Mouse (Mus musculus) megakaryocyte-erythroid progenitor cell, adult 5-6 weeks (primary cell): ENCODE data around the gene Sf3b4. TPM values are rescaled to one million over a fixed set of nuclear protein-coding genes. Genes with fewer than 3 reads are reported as not detected.
"Not testable (repeated sequence)": the region's sequence is repeated elsewhere in the genome, so short reads cannot be mapped to it uniquely, and the experiment has no call there.

Experiments used
- ATAC-seq: replicated peaks from 2 replicates; pipeline ENCODE4 v1.8.0; 2016; ENCODE audit warnings: mild to moderate bottlenecking, inconsistent platforms; ENCODE audit not compliant: severe bottlenecking, poor library complexity, low FRiP score, low TSS enrichment
- total RNA-seq, 2 experiments: library from RNA; stranded (forward) in 1 of 2; stranded (reverse) in 1 of 2; fragments of 200-1000, 215-1000 nt in 1 of 2; fragments of >200 nt in 1 of 2; fragmentation: Nextera tagmentation in 1 of 2; gene quantifications; 2 replicates each; pipeline ENCODE4 v1.2.3; 2014 to 2017

Gene Sf3b4
- total RNA-seq, 2 experiments from 2014 or later: 36.9 to 173 TPM

DNA sequence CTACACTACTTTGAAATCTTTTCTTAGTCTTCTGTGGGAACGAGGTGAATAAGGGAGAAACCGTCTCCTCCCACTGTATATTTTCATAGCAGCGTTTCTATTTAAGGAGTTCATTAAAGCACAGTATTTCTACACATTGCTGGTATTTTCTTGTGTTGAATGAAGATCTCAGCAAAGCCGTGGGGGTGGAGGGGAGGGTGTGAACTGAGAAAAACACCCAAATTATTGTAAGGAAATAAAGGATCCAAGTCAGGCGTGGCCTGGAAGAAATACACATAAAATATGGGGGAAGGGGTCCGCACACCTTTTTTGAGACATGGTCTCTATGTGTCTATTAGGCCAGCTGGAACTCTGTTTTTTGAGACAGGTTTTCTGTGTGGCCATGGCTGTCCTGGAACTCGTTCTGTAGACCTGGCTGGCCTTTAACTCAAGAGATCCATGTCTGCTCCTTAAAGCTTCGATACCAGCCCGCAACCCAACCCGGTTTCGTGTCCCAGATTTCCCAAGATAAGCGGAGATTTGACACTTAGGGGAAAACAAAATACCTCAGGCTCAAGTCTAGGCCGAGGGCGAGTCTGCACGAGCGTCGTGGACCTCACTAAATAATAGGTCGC lies 442 bp upstream of the Sf3b4 start:
- ATAC-seq: no peak

DNA sequence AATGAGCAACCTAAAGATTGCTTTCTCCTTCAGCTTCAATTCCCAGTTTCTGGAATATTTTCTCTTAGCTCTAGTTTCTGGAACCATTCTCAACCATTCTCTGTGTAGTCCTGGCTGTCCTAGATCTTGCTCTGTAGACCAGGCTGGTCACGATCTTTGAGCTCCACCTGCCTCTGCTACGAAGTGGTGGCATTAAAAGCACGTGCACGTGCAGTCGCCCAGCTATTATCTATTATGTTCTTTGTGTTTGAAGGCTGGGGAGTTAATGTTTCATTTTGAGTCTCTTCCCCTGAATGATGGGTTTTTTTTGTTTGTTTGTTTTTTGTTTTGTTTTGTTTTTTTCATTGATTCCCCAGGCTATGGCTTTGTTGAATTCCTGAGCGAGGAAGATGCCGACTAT lies 1.1 kb downstream of the Sf3b4 start:
- ATAC-seq: no peak

DNA sequence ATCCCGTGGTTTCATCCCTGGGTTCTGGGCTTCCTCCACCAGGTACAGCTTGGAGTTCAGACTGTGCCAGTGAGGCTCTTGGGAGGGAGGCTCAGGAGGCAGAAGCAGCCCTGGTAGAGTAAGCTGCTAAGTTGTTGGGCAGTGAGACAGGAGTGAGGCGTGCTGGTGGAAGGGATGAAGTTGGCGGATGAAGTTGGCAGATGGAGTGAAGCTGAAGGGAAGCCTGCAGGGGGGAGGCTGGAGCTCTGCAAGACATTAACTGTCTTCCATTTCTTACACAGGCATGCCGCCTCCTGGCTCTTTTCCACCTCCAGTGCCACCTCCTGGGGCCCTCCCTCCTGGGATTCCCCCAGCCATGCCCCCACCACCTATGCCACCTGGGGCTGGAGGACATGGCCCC lies 1.9 kb downstream of the Sf3b4 start:
- ATAC-seq: not testable (repeated sequence)

DNA sequence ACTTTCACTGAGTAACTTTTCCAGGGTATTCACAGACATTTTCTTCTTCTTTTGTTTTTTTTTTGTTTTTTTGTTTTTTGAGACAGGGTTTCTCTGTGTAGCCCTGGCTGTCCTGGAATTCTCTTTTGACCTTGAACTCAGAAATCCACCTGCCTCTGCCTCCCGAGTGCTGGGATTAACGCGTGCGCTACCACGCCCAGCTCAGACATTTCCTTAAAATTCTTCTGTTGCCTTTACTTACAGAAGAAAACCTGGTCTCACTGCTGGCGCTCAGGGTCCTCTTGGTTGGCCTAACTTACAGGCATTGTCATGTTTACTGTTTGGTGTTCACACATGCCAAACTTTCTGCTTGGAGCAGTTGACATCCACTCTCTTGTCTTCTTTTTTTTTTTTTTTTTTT lies 3.1 kb downstream of the Sf3b4 start:
- ATAC-seq: no peak

DNA sequence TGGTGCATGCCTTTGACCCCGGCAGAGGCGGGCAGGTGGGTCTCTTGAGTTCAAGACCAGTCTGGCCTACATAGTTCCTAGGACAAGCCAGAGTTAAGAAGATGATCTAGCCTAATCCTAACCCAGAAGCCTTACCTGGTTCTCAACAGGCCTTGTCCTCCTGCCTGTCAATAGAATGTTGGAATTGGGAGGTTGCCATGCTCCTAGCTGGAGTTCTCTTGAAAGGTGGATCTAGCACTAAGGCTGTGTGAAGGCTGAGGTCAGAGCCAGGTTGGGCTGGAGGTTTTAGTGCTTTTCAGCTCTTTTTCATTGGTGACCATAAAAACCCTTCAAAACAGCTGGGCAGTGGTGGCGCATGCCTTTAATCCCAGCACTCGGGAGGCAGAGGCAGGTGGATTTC lies 6.3 kb downstream of the Sf3b4 start:
- no peak for ATAC-seq

DNA sequence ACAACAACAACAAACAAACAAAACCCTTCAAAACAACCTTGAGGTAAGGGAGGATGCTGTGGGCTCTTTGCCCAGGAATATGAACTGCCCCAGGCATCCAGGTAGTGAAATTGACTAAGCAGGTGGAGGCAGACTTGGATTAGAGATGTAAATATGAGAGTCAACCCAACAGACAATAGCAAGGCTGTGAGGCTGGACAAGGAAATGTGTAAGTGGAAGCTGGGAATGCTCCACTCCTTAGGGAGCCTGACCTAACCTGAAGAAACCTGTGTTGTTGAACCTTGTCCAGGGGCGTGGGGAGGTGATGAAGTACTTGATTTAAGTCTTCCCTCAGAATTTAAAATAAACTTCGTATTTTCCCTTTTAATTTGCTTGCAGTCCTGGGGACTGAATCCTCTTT lies 6.8 kb downstream of the Sf3b4 start:
- ATAC-seq: no peak

DNA sequence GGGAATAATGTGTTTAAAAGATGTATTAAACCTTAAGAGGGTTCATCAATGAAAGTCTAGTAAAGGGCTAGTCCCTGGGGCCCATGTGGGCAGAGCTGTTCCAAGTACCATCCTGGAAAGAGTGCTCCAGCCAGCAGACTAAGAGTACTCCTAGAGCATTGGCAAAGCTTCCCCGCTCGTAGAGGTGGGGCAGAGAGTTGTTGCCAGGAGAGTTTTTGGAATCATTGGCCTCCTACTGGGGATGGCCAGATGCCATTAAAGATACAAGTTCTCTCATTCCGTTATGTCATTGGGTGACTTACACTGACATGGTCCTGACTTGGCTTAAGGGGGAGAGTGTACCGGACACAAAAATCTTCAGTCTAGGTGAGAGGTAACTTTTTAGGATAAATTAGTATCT lies 7.4 kb downstream of the Sf3b4 start:
- no peak for ATAC-seq

DNA sequence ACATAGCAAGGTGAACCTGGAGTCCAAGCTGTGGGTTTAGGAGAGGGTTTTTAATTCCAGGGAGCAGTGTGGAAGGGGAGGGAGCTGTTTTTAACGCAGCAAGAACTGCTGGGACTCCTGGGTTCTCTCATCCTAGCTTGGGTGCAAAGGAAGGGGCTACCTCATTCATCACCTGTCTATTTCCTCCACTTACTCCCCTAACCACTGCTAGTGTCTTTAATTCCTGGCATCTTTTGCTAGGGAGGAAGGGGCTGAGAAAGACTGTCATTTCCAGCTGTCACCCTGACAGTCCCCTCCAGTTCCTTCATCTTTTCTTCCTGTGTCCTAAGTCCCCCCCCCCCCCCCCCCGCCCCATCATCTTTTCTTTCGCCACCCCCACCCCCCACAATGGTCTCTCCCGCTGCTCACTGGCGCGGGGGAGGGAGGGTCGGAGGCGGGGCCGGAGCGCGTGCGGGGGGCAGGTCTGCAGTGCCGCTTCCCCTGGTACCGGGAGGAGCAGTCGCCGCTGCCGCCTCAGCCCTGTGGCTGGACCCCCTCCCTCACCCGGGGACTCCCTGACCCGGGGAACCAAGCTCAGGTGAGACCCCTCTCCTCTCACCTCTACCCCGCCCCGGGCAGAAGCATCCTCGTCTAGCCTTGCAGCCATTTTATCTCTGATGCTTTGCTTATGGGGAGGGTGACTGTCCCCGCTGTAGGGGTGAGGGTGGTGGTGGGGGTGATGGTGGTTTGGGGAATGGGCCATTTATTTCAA lies 8.8 kb downstream of the Sf3b4 start, which contains the start of gene Sv2a:
Gene Sv2a, plus strand, starts transcription at position 425 of the 751 bp plus-strand sequence.
- peak; percentile 33; the same call in 1 of the 2 replicates for ATAC-seq

DNA sequence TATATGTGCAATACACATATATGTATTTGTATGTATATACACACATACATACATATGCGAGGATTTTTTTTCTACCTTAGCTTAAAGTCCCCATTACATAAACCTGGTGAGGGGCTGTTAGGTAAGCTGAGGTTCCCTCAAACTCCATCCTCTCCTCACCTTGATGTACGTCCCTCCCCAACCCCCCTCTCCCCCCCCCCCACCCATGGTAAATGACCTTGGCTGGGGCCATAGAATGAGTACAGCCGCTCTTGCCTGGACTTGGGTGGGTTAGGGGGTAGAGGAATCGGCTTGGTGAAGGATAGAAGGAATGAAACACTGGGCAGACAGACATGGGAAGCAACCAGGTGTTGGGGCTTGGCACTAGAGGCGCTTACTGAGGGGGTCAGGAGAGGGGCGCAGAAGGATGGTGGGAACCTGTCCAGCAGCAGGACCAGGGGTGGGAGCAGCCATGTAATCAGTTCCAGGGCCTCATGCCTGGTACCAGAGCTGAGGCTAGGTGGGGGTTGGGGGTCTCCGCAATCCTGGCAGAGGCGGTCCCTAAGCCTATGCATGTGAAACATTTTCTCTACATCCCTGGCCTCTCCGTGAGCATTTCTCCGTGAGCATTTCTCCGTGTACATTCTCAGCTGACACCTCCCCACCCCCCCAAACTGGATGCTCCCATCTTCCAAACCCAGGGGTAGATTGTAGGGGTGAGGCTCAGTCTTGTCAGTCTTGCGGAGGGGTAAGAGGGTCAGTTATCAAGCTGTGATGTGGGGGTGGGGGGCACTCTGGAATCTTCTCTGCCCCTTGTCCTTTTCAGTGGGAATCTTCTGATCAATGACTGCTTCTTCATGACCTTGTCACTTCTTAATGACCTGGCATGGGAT lies 9.6 kb downstream of the Sf3b4 start:
- no peak for ATAC-seq

DNA sequence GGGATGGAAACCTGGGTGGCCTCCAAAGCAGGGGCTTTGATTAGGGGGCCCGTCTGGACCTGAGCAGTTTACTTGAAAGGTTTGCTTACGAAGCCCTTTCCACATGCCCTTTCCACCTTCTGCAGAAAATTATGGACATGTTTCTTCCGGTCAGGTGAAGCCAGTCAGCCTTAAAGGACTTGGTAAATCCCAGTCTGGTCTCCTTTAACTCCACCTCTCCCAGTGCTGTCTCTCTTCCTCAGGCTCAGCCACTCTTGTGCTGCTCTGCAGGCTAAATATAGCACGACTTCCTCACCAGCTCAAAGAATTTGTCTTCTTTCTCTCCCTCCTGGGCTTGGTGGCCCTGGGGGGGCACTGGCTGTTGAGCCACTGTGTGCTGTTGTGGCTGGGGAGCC lies 10.2 kb downstream of the Sf3b4 start:
- ATAC-seq: no peak

DNA sequence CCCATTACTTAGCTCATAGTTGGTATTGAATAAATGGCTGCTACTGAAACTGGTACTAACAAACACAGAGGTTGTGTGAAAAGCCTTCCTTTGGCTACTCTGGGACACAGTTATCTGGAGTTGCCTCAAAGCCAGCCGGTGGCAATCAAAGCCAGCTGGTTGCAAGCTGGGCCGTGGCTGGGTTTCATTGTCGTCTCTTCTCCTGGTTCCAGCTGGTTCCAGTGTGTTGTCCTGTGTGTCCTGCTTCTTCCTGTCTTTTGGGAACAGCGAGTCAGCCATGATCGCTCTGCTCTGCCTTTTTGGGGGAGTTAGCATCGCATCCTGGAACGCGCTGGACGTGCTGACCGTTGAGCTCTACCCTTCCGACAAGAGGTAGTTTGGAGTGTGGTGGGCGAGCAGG lies 20.8 kb downstream of the Sf3b4 start:
- no peak for ATAC-seq

DNA sequence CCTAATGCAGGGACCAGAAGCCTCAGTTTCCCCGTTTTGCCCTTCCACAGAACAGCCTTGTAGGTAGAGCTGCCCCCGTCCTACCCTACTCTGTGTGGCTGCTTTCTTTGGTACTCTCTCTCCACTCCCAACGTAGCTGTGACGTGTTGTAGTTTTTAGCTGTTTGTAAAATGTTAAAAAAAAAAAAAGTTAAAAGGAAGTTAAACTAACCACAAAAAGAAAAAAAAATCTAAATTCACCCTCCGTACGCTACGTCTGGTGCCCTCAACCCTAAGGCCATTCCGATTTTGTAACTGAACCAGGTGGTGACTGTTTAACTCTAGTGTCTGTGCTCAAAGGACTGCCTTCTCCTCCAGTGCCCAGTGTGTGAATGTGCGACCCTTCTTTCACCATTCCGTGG lies 22.8 kb downstream of the Sf3b4 start:
- no peak for ATAC-seq

DNA sequence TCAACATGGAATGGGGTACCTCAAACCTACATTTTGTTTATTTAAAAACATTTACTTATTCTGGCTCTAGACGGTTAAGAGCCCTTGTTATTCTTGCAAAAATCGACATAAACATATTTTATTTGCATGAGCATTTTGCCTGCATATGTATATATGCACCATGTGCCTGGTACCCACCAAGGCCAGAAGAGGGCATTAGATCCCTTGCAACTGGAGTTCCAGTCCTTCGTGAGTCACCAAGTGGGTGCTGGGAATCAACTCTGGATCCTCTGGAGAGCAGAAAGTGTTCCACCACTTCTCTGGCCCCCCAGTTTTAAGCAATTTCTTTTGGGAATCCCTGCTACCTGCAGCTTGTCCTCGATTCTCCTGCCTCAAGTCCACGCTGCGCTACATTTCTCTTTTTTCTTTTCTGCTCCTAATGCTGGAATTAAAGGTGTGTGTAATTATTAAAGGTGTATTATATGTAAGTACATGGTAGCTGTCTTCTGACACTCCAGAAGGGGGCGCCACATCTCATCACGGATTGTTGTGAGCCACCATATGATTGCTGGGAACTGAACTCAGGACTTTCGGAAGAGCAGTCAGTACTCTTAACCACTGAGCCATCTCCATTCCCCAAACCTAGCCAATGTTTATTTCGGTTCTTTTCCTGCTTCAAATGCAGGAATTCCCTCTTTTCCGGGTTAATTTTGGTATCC lies 23.6 kb downstream of the Sf3b4 start:
- ATAC-seq: no peak

DNA sequence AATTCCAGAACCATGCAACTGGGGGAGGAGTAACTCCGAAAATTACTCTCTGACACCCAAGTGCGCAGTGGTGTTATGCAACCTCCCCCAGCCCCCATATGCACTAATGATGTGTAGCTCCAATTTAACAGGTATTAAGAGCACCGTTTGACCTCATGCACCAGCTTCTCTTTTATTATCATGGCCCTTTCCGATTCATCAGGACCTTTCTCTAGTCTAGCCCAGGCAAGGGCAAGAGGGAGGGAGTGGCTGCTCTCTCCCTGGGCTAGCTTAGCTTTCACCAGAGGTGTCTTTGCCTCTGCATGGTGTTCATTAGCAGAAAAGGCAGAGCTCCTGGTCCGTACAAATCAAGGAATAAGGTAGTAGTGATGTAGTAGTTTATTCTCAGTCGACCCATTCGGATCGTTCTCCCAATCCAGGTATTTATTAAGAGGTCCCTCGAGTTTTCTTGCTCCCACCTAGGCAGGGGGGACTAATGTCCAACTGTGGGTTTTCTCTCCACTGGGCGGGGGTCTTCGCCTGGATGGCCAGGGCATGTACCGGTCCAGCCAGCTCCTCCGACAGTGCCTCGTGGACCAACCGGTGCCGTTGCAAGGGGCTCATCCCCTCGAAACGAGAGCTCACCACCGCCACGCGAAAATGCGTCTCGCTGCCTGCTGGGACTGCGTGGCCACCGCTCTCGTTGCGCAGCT lies 24.5 kb downstream of the Sf3b4 start:
- ATAC-seq: no peak

DNA sequence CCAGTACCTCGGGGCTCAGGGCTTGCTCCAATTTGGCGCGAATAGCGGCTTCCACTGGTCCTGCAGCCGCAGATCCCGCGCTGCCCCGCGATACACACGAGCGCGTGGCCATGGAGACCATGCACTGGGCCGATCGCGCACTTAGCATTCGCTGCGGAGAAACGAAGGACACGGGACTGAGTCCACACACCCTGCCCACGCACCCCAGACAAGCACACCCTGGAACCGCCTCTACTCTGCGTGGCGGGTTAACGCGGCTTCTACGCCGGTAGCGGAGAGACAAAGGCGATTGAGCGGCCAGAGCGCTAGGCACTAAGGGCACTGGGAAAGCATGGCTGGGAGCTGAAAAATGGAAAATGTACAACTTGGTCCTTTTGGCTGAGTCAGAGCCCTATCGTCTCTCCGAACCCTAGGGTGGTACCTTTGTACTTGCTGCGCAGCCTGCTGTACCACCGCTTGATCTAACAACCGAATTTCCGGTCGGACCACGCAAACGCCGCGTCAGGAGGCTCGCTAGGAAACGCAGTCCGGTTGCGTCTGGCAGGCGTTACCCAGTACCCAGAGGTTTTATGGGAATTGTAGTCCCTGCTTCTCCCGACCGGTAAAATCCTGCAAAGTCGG lies 25.1 kb downstream of the Sf3b4 start:
- peak; percentile 86 for ATAC-seq

DNA sequence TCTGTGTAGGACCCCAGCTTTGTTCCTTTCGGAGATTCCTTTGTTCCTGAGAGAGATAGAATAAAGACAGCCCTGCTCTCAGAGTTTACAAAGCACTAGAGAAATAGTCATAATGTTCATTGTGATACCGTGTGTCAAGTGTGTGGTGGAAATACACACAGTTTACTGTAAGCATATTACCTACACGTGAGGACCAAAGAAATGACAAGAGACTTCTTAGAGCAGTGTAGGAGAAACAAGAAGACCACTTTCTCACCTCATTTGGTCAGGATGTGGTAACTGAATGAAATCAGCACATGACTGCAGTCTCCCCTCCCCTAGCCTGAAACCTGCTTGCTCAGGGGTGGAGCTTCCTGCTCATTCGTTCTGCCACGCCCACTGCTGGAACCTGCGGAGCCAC lies 26.0 kb downstream of the Sf3b4 start:
- peak; percentile 25; the same call in 1 of the 2 replicates for ATAC-seq

DNA sequence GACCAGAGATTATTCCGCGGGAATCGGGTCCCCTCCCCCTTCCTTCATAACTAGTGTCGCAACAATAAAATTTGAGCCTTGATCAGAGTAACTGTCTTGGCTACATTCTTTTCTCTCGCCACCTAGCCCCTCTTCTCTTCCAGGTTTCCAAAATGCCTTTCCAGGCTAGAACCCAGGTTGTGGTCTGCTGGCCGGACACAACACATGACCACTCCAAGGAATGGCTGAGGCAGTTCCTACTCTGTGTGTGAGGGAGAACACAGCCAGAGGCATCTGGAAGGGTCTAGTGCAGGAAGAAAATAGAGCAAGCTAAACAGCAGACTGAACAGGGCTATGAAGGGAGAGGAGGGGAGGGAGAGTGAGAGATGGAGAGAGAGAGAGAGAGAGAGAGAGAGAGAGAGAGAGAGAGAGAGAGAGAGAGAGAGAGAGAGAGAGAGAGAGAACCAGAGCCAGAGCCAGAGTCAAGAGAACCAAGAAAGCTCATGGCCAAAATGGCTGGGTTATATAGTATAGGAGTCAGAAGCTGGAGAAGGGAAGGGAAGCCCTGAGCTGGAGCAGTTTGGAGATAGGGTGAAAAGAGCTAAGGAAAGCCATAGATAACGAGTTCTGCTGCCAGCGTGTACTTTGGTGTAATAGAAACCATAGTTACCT lies 26.6 kb downstream of the Sf3b4 start:
- not testable (repeated sequence) for ATAC-seq

DNA sequence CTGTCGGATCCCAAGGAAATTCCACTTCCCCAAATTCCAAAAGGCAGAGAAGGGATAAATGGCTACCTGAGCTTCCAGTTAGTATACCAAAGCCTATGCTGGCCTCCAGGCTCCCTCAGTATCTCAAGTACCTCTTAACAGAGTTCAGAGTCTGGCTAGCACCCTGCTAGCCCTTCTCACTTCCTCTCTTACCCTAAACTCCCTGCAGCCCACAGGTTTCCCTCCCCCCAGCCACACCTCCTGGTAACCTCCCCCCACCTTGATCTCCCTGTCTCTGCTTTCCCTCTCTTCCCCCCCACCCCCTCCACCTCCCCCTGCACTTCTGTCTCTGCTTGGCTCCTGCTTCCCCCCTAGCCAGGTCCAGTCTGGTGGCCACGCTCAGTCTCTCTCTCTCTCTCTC lies 27.6 kb downstream of the Sf3b4 start:
- ATAC-seq: no peak
